Mouse (Mus musculus) heart, adult 8-10 months (tissue): ENCODE results near the gene Gcc2. TPM values are rescaled to one million over a fixed set of nuclear protein-coding genes. Genes with fewer than 3 reads are reported as not detected.
A peak's percentile ranks its signal among the peaks of the same experiment; 100 is the strongest.
"Not testable (repeated sequence)": the region's sequence is repeated elsewhere in the genome, so short reads cannot be mapped to it uniquely, and the experiment has no call there.

ENCODE experiments used
- DNase-seq: peaks from one replicate; pipeline ENCODE4 v3.0.0; 2022; ENCODE audit warnings: low spot score
- total RNA-seq, 4 experiments: library from RNA; stranded (reverse); gene quantifications; 2 replicates each; pipeline ENCODE4 v1.2.4; 2022

The Gcc2 gene
- total RNA-seq, result 10 to 100 TPM; 28.8 to 38.4 (median 35.9) TPM

DNA sequence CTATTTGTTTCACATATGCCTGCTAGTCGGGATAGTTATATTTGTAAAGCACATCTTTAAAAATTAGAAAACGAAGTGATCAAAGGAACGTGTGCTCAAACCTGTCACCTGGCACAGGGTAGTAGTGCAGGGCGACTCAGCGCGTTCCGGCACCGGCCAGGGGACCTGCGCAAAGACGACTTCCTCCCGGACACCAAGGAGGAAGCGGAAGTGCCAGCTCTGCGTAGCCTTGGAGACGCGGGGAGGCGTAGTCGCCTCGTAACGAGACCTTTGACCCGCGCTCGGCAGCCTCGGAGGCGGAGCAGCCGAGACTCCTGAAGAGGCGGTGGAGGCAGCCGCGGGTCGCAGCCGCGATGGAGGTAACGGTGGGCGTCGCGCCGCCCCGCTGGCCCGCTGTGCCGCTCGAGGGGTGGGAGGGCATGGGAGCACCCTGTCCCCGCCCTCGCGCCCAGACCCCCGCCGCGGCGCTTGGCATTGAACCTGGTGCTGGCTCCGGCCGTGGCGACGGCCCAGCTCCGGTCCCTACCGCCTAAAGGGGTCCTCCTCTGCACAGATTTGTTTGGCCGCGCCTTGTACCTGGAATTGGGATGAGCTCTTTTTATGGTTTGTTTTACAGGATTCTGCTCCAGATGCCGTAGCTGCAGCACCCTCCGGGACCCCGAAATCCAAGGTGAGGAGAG lies at the start of gene Gcc2:
Gcc2 (plus strand) TSS at position 285 of the 680 bp plus-strand sequence.
- DNase-seq, result peak; percentile 93

GRCm38 (mm10) chr10:58205986-58206385 lies 49.3 kb upstream of the Gcc2 start:
- DNase-seq, result no peak

DNA sequence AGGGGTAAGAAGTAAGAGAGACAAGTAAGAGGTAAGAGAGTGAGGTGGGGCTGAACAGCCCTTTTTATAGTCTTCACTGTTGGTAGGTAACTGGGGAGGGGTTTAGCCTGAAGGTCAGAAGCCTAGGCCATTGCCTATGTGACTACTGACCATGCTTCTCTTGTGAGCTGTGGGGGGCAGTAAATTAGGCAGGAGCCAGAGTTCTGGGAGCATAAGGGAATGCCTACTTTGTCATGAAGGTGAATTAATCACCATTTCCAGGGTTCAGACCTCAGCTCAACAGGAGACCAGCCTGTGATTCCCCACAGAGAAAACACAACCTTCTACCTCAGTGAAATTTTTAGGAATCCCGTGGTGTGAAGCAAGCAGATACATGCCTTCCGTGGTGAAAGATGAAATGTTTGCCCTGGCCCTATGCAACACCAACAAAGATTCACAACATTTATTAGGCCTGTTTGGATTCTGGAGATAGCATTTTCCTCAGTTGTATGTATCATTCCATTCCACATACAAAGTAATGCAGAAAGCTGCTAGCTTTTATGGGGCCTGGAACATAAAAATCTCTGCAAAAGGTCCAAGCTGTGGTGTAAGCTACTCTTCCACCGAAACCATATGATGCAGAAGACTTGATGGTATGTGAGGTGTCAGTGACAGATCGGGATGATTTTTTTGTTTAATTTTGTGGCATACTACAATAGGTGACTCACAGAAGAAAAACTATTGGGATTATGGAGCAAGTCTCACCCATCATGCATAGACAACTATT lies 48.5 kb upstream of the Gcc2 start:
- no peak for DNase-seq

DNA sequence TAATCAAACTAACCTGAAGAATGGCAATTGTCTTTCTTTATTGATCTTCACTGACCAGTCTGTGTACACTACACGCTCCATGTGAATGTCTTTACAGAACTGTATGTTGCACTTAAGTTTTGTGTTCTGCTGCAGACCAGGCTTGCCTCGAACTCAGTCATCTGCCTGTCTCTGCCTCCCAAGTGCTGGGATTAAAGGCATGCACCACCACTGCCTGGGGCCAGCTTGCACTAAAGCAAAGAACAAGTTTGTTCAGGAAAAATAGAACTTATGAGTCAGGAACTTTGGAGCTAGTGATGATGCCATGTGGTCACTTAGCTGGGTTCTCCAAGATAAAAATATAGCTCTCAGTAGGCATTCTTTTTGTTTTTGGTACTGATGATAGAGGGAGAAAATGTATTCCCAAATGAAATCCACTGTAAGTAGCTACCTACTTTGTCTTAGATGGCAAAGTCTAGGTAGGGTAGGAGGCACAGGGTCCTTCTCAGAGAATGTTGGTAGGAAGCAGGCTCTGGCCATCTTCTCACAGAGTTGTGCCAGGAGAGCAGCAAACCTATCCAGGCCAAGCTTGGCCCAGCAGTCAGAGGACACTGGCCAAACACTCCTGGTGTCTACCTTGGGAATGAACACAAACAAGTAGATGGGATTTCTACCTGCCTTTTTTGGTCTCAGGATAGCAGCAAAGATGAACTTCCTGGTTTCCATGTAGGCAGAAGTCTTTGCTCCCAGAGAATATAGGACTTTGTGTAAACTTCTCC lies 45.4 kb upstream of the Gcc2 start:
- DNase-seq, result no peak

DNA sequence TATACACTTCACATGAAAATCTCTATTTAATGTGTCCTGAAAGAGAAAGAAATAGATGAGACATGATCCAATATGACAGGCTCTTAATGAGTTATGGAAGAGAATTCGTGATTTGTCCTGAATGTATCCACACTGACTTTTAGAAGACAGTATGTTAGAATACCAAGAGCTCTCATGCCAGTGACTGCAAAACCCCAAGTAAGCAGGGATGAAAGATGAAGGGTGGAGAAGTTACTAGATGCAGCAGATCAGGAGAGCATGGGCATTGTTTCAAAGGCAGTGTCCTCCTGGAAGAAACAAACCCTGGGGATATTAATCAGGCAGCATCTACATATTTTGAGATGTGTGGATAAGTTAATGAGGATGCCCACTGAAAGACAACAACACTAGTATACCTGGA lies 44.8 kb upstream of the Gcc2 start:
- DNase-seq, result no peak

DNA sequence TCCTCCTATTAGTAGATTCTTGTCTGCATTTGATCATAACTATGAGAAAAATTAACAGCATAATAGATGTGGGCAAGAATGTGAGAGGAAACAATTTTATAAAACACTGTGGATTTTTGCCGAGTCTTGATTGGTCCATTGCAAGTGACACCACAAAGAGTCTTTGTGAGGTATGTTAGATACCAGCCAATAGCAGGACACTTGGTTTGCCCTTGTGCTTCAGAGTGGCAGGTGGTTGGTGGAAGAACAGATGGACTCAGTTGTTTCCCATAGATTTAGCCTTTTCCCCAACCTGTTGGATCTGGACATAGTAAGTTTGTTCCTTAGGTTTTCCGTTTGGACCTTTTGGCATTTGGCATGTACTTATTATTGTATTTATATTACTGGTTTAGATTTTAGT lies 44.1 kb upstream of the Gcc2 start:
- no peak for DNase-seq

GRCm38 (mm10) chr10:58212230-58212629 lies 43.1 kb upstream of the Gcc2 start:
- no peak for DNase-seq

DNA sequence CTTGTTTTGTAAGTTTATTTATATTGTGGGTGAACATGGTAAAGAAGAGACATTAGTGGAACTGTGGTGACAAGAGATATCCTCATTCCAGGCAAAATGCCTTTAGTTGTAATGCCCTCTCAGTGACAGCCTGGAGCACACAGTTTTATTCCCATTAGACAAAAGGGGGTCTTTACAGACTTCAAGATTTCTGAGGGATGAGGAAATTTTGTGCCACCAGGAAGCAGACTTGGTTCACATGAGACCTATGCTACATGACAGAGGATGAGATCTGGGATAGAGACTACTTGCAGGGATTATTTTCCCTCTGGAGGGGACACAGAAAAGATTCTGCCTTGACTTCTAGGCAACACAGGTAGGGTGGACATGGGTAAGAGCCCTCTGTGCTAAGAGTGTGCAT lies 40.8 kb upstream of the Gcc2 start:
- no peak for DNase-seq

DNA sequence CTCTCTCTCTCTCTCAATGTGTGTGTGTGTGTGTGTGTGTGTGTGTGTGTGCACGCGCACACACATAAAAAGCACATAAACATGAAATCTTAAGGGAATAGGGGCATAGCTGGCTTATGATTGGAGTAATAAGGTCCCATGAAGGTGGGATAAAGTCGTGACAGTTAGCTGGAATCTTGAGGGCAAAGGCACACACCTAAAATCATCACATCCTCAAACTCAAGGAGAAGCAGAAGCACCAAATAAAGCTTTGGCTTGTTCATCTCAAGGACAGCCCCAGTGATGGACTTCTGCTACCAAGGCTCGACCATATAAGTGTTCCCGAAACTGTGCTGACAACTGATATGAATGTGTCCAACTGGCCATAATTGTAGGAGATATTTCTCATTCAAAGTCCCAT lies 40.4 kb upstream of the Gcc2 start:
- DNase-seq, result no peak

DNA sequence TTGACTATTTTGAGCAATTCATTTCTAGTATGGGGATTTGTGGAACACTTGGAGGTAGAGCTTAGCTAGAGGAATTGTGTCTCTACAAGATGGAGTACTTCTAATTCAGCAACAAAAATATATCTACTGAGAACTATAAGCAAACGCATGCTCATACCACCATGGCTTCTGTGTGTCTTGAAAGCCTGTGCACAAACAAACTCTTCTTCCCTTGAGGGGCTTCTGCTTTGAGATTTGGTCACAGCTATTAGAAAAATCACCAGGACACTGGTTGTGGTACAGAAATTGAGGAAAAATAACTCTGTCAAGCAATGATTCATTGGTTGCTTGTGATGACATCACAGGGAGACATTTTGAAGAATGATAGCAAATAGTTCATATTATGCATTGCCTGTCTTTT lies 39.9 kb upstream of the Gcc2 start:
- no peak for DNase-seq

GRCm38 (mm10) chr10:58217366-58217765 lies 37.9 kb upstream of the Gcc2 start:
- DNase-seq, result no peak

GRCm38 (mm10) chr10:58220726-58221125 lies 34.6 kb upstream of the Gcc2 start:
- no peak for DNase-seq

GRCm38 (mm10) chr10:58221571-58221970 lies 33.7 kb upstream of the Gcc2 start:
- DNase-seq, result not testable (repeated sequence)

DNA sequence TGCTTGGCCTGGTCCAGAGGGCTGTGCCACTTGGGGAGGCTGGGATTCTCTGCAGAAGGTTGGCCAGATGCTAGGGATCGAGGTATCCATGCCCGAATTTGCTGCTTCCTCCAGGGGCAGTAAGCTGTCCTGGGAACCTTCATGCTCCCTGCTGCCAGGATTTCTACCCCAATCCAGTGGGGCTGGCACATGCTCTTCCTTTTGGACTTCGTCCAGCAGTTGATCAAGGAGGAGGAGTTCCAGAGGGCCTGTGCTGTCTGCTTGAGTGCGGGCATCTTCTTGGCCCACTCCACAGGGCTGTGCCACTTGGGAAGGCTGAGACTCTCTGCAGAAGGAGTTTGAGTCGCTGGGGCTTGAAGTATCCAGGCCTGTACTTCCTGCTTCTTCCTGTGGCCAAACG lies 32.1 kb upstream of the Gcc2 start:
- not testable (repeated sequence) for DNase-seq

DNA sequence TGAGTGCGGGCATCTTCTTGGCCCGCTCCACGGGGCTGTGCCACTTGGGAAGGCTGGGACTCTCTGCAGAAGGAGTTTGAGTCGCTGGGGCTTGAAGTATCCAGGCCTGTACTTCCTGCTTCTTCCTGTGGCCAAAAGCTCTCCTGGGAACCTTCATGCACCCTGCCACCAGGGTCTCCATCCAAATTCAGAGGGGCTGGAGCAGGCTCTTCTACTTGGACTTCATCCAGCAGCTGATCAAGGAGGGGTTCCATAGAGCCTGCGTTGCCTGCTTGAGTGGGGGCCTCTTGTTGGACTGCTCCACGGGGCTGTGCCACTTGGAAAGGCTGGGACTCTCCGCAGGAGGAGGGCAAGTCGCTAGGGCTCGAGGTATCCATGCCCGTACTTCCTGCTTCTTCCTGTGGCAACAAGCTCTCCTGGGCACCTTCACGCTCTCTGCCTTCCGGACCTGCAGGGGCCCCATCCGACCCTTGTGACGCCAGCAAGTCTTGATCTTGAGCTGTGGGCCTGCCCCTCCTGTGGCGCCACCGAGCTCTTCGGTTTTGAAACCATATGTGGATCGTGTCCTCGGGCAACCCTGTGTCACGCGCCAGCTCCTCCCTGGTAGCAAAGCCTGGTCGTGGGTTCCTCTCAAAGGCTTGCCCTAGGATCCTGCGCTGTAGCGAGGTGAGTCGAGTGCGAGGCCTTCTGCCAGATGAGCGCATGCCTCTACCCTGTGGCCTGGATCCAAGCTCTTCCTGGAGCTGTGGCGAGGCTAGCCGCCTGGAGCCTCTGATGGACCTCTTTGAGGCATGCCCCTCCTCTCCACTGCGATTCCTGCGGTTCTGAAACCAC lies 31.1 kb upstream of the Gcc2 start:
- DNase-seq, result not testable (repeated sequence)

- not testable (repeated sequence) for DNase-seq
These were observed 30.2 kb upstream of the Gcc2 start, which contains the start of gene AW822073 for GRCm38 (mm10) chr10:58224827-58225785. TSS of gene AW822073 (minus strand) at chr10:58224930.

GRCm38 (mm10) chr10:58226357-58226756 lies 28.9 kb upstream of the Gcc2 start:
- not testable (repeated sequence) for DNase-seq

DNA sequence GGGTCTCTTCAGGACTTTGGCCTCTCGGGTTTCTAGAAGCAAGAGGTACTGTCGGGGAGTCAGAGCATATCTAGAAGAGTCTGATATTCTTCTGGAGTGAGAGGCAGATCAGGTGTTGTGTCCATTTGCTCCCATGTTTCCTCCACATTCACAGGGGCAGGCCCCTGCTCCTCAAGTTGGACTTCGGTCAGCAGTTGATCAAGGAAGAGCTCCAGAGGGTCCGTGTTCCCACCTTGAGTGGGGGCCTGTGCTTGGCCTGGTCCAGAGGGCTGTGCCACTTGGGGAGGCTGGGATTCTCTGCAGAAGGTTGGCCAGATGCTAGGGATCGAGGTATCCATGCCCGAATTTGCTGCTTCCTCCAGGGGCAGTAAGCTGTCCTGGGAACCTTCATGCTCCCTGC lies 27.5 kb upstream of the Gcc2 start:
- not testable (repeated sequence) for DNase-seq

DNA sequence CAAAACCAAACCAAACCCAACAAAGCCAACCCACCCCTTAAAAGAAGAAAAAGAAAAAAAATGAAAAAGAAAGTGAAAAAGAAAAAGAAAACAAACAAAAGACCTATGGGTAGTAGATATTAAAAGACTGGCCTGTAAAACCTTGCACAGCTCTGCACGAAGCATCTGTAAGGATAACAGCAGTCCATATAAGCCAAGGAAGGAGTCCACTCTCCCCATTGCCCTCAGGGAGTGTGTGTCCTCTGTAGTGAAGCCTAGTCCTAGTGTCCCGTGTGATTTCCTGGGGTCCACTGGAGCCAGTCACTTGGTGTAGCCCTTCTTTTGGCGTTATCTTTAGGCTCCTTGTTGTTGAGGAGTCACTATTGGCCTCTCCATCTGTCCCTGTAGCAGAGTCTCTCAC lies 25.3 kb upstream of the Gcc2 start:
- not testable (repeated sequence) for DNase-seq

GRCm38 (mm10) chr10:58231088-58231487 lies 24.2 kb upstream of the Gcc2 start:
- DNase-seq, result not testable (repeated sequence)
